Mouse (Mus musculus): Measurements from ENCODE around the gene Zfp473.

- TF ChIP-seq CTCF (IDR thresholded peaks at IDR 0.05; ENCODE audit: borderline replicate concordance, insufficient read depth, low read length), result no peak
- TF ChIP-seq POLR2A (IDR thresholded peaks at IDR 0.05; ENCODE audit: low read depth, low read length), result no peak
Measured at GRCm38 (mm10) chr7:44708574-44708973, 42.3 kb downstream of the Zfp473 start, which contains the start of gene Izumo2.
